Mouse (Mus musculus): ENCODE data around the gene Sfswap. TPM values are rescaled to one million over a fixed set of nuclear protein-coding genes. Genes with fewer than 3 reads are reported as not detected.

Sfswap gene
- polyA plus RNA-seq (2017; shearing (Covaris generic)) = 48.1 TPM

DNA sequence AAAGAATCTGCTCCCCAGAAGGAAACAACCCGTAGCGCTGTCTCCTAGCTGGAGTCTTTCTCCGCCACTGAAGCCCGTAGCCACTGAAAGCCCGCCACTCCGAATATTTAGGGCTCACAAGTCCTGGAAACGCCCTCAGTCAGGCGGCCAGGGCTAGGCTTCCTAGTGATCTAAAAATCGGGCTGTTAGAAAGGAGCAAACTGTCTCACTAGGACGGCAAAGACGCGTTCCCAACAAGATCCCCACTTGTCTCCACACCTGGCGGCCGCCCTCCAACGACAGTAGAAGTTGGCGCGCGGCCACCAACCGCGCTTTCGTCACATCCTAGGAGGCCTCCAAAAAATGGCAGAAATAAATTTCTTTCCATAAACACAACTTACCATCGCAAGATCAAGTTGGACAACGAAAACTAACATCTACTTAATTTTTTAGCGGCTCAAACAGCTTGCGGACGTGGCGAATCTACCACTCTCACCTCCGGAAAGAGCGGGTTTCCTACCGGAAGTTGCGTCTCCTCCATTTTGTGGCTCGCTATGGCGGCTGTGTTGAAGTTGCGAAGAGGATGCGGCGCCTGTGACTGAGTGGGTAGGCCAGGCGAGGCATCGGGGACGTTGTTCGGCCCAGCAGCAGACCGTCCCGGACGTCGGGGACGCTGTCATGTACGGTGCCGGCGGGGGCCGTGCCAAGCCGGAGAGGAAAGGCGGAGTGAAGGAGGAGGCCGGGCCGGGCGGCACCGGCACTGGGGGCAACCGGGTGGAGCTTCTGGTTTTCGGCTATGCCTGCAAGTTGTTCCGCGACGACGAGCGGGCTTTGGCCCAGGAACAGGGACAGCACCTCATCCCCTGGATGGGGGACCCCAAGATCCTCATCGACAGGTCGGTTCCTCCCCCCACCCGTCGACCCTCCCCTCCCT is at the start of gene Sfswap:
Gene Sfswap, plus strand, starts transcription at position 500 of the 913 bp plus-strand sequence.

DNA sequence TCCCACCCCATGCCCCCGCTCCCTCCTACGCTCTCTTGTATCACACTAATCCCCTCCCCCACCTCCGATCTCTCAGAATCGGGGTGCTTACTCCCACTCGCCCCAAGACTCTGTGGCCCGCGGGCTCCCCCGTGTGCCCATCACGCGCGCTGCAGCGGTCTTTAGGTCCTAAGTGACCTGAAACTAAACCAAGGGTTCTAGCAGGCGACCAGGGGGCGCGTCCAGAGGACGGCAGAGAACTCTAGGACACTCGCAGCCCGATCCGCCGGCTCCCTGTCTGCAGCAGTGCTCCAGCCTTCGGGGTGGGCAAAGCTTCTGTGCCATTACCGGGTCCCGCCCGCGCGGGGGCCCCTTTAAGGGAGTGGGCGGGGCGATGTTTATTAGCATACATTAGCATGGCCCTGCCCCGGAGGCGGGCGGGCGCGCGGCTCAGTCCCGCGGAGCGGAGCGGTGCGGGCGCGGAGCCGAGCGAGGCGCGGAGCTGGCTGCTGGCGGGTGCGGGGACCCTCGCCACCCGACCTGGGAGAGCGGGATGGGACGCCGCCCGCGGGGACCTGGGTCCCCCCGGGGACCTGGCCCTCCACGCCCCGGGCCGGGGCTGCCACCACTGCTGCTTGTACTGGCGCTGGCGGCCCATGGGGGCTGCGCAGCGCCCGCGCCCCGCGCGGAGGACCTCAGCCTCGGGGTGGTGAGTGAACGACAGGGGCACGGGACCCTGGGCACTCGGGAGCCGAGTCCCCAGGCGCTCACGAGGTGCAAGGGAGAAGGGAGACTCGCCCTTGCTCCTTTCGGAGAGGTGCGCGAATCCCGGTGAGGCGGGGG is 83.0 kb downstream of the Sfswap start, which contains the start of gene Mmp17:
Gene Mmp17, plus strand, starts transcription at position 409 of the 822 bp plus-strand sequence.

Other genes starting within 250 kb of the Sfswap start
- 0.16 TPM for gene Mmp17, start 82.9 kb downstream of the Sfswap start, polyA plus RNA-seq (2017; shearing (Covaris generic))
- gene Zfp11, start 168.9 kb downstream of the Sfswap start, polyA plus RNA-seq (2017; shearing (Covaris generic)) = 4.8 TPM
- gene Sept14, start 207.3 kb downstream of the Sfswap start, polyA plus RNA-seq (2017; shearing (Covaris generic)) = not detected
- gene Mrps17, start 214.3 kb downstream of the Sfswap start, polyA plus RNA-seq (2017; shearing (Covaris generic)) = 127 TPM
- gene Nipsnap2, start 223.8 kb downstream of the Sfswap start, polyA plus RNA-seq (2017; shearing (Covaris generic)) = 32.4 TPM

All from inflammation-experienced regulatory T-cells, adult 16 weeks (primary cell).